Mouse (Mus musculus): Measurements from ENCODE around the gene Ninj1.

GRCm38 (mm10) chr13:49209306-49209705, 22.0 kb downstream of the Ninj1 start:
- TF ChIP-seq CTCF (IDR thresholded peaks at IDR 0.05; ENCODE audit: low read depth) (no peak), EP300 (IDR thresholded peaks at IDR 0.05; ENCODE audit: low read depth) (no peak)
